Mouse (Mus musculus) lung, embryonic 14.5 days (tissue): Measurements from ENCODE around the gene Bap1. TPM values are rescaled to one million over a fixed set of nuclear protein-coding genes. Genes with fewer than 3 reads are reported as not detected.

ENCODE experiments used
- ATAC-seq: fragments of 200-750 bp; cut with Nextera tagmentation; 2 replicates; pipeline ENCODE4 v1.8.0; 2017; ENCODE audit warnings: mild to moderate bottlenecking, moderate TSS enrichment, moderate library complexity; ENCODE audit not compliant: insufficient read depth
- DNase-seq: peaks from one replicate; pipeline ENCODE4 v3.0.0-alpha.2; 2015
- H3K27ac ChIP-seq: fragments of 300-500 bp; sonication (generic); 2 replicates; pipeline ENCODE4 v1.5.1; 2014; ENCODE audit warnings: low read depth, mild to moderate bottlenecking, moderate library complexity
- H3K27me3 ChIP-seq: fragments of 300-500 bp; sonication (generic); 2 replicates; pipeline ENCODE4 v1.6.1; 2014; ENCODE audit warnings: low read length, control low read depth; ENCODE audit not compliant: insufficient read depth
- H3K36me3 ChIP-seq: fragments of 300-500 bp; sonication (generic); 2 replicates; pipeline ENCODE4 v1.6.1; 2014; ENCODE audit warnings: control low read depth; ENCODE audit not compliant: insufficient read depth
- H3K4me1 ChIP-seq: fragments of 300-500 bp; sonication (generic); 2 replicates; pipeline ENCODE4 v1.6.1; 2014; ENCODE audit warnings: antibody characterized with exemption, control low read depth; ENCODE audit not compliant: insufficient read depth
- H3K4me2 ChIP-seq: fragments of 300-500 bp; sonication (generic); 2 replicates; pipeline ENCODE4 v1.6.1; 2014; ENCODE audit warnings: mild to moderate bottlenecking
- H3K4me3 ChIP-seq: fragments of 300-500 bp; sonication (generic); 2 replicates; pipeline ENCODE4 v1.5.1; 2014; ENCODE audit warnings: low read depth, low read length
- H3K9ac ChIP-seq: fragments of 300-500 bp; sonication (generic); 2 replicates; pipeline ENCODE4 v1.6.1; 2014
- H3K9me3 ChIP-seq: fragments of 300-500 bp; sonication (generic); 2 replicates; pipeline ENCODE4 v1.6.1; 2016; ENCODE audit warnings: low read depth, low read length, control low read depth
- CTCF ChIP-seq: IDR thresholded peaks from 2 replicates; pipeline ENCODE4 v1.5.1; 2016; ENCODE audit warnings: antibody characterized with exemption, low read depth
- WGBS: fragments of 180-500 bp; shearing (Covaris S2); extraction: QIAGEN DNeasy Blood & Tissue Kit; methylation state at CpG from one replicate; pipeline ENCODE4 v1.1.7; 2014; 5-methylcytosine and 5-hydroxymethylcytosine counted together
- polyA plus RNA-seq: library from polyadenylated mRNA; unstranded; fragments of >200 nt; fragmentation: Nextera tagmentation; extraction: Ambion mirVana; gene quantifications from 2 replicates; pipeline ENCODE4 v1.2.1, GENCODE M21; 2014

The Bap1 gene
- polyA plus RNA-seq, 1 experiment from 2014 or later = 91.5 TPM

GRCm38 (mm10) chr14:31233070-31233995 is 17.9 kb upstream of the Bap1 start:
- H3K27ac ChIP-seq = peak overlapping the region; percentile 36; the same call in 1 of the 2 replicates
- H3K9ac ChIP-seq = no peak overlapping the region
- no peak overlapping the region for H3K4me2 ChIP-seq
- H3K9me3 ChIP-seq = no peaks in the 10 kb centered on the region
- WGBS = 72% methylated on average over 14 of the region's 14 CpGs
- H3K4me1 ChIP-seq = no peaks in the 10 kb centered on the region; the same call in 1 of the 2 replicates
- TF ChIP-seq CTCF = no peak
- H3K27me3 ChIP-seq = no peaks in the 10 kb centered on the region
- H3K36me3 ChIP-seq = no peaks in the 10 kb centered on the region
- ATAC-seq (peak; percentile 42), DNase-seq (peak; percentile 57)
- H3K4me3 ChIP-seq = no peak overlapping the region

GRCm38 (mm10) chr14:31233996-31234591 is 17.2 kb upstream of the Bap1 start:
- Histone ChIP-seq H3K9me3 (no peaks in the 10 kb centered on the region), H3K27me3 (no peaks in the 10 kb centered on the region), H3K4me1 (no peaks in the 10 kb centered on the region; the same call in 1 of the 2 replicates), H3K36me3 (no peaks in the 10 kb centered on the region), H3K4me3 (no peak overlapping the region), H3K4me2 (peak overlapping the region; percentile 29; the same call in 1 of the 2 replicates), H3K9ac (no peak overlapping the region; the same call in 1 of the 2 replicates), H3K27ac (no peak overlapping the region)
- DNase-seq (peak; percentile 95), ATAC-seq (peak; percentile 53)
- peak; percentile 95 for TF ChIP-seq CTCF
- WGBS = 16% methylated on average over 11 of the region's 11 CpGs

GRCm38 (mm10) chr14:31237101-31237882 is 14.0 kb upstream of the Bap1 start:
- Histone ChIP-seq H3K4me1 (no peaks in the 10 kb centered on the region), H3K27me3 (no peaks in the 10 kb centered on the region), H3K4me2 (no peak overlapping the region), H3K9me3 (no peaks in the 10 kb centered on the region), H3K9ac (no peak overlapping the region), H3K36me3 (no peaks in the 10 kb centered on the region), H3K27ac (no peak overlapping the region), H3K4me3 (no peak overlapping the region)
- 67% methylated on average over 7 of the region's 7 CpGs for WGBS
- DNase-seq (no peak), ATAC-seq (no peak)
- no peak for TF ChIP-seq CTCF

- no peak for ATAC-seq
- Histone ChIP-seq H3K27ac (no peak overlapping the region), H3K27me3 (no peaks in the 10 kb centered on the region), H3K9me3 (no peaks in the 10 kb centered on the region), H3K36me3 (no peaks in the 10 kb centered on the region), H3K4me1 (no peaks in the 10 kb centered on the region), H3K4me2 (no peak overlapping the region), H3K9ac (no peak overlapping the region), H3K4me3 (no peak overlapping the region)
- no peak for DNase-seq
- 63% methylated on average over 3 of the region's 3 CpGs for whole genome bisulfite sequencing
- TF ChIP-seq CTCF = no peak
Measured at GRCm38 (mm10) chr14:31240528-31240927, 10.7 kb upstream of the Bap1 start.

- Histone ChIP-seq H3K27ac (no peak overlapping the region), H3K4me2 (no peak overlapping the region), H3K9me3 (no peaks in the 10 kb centered on the region), H3K27me3 (no peaks in the 10 kb centered on the region), H3K4me3 (no peak overlapping the region), H3K36me3 (no peaks in the 10 kb centered on the region), H3K4me1 (no peaks in the 10 kb centered on the region), H3K9ac (no peak overlapping the region)
- no peak for DNase-seq
- WGBS = 79% methylated on average over 1 of the region's 1 CpGs
- no peak for ATAC-seq
- TF ChIP-seq CTCF = no peak
Measured at GRCm38 (mm10) chr14:31244777-31245176, 6.5 kb upstream of the Bap1 start.

- Histone ChIP-seq H3K9ac (no peak overlapping the region), H3K4me2 (no peak overlapping the region), H3K27ac (no peak overlapping the region), H3K4me1 (no peaks in the 10 kb centered on the region), H3K27me3 (no peaks in the 10 kb centered on the region), H3K4me3 (no peak overlapping the region), H3K36me3 (no peaks in the 10 kb centered on the region), H3K9me3 (no peaks in the 10 kb centered on the region)
- ATAC-seq (no peak), DNase-seq (no peak)
- TF ChIP-seq CTCF = no peak
- 68% methylated on average over 1 of the region's 1 CpGs for WGBS
Measured at GRCm38 (mm10) chr14:31245946-31246345, 5.3 kb upstream of the Bap1 start.
